Mouse (Mus musculus): ENCODE data around the gene Snupn. TPM values are rescaled to one million over a fixed set of nuclear protein-coding genes. Genes with fewer than 3 reads are reported as not detected.
"Not testable (repeated sequence)": the region's sequence is repeated elsewhere in the genome, so short reads cannot be mapped to it uniquely, and the experiment has no call there.

The Snupn gene
- polyA plus RNA-seq, 1 experiment: 16.1 TPM

DNA sequence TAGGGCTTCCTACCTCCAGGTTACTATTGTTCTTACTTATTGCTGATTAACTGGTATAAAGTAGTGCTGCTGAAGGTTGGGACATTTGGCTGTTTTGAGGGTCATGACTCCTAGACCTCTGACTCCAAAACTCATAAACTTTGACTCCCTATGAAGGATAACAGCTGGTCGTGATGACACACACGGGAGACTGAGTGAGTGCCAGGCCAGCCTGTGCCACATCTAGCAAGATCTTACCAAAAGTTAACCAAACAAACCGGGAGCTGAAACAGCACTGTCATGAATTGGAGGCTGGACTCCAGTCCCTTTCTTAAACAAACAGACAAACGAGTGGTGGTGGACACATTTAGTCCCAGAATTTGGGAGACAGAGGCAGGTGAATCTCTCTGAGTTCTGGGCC, 21.2 kb upstream of the Snupn start:
- DNase-seq (ENCODE audit: extremely low spot score in 1 of 2, low spot score in 1 of 2): no peak

DNA sequence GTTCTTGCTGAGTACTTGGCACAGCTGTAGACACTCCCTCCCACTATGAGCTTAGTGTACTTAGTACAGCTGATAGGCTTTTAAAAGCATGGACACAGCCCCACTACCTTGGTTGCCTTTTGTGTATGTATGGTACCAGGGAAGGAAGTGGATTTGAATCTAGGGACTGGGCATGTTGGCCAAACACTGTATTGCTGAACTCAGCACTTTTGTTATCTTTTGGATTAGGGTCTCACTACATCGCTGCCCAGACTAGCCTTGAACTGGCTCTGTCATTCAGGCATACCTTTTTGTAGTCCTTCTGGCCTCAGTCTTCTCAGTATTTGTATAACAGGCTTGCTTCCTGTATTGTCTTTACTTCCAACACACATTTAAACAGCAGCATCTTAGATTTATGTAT, 20.1 kb upstream of the Snupn start:
- DNase-seq (ENCODE audit: extremely low spot score in 1 of 2, low spot score in 1 of 2): no peak

DNA sequence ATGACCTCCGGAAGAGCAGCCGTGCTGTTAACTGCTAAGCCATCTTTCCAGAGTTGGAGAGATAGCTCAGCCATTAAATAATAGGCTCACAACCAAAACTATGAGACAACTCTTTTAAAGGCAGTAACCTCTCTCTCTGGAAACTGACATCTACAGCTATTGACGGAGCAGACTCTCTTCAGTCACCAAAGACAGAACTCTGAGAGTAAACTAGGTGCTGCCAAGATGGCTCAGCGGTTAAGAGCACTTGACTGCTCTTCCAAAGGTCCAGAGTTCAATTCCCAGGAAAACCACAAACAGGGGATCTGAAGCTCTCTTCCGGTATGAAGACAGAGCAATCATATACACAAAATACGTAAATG, 13.8 kb upstream of the Snupn start:
- DNase-seq (ENCODE audit: extremely low spot score in 1 of 2, low spot score in 1 of 2): no peak

DNA sequence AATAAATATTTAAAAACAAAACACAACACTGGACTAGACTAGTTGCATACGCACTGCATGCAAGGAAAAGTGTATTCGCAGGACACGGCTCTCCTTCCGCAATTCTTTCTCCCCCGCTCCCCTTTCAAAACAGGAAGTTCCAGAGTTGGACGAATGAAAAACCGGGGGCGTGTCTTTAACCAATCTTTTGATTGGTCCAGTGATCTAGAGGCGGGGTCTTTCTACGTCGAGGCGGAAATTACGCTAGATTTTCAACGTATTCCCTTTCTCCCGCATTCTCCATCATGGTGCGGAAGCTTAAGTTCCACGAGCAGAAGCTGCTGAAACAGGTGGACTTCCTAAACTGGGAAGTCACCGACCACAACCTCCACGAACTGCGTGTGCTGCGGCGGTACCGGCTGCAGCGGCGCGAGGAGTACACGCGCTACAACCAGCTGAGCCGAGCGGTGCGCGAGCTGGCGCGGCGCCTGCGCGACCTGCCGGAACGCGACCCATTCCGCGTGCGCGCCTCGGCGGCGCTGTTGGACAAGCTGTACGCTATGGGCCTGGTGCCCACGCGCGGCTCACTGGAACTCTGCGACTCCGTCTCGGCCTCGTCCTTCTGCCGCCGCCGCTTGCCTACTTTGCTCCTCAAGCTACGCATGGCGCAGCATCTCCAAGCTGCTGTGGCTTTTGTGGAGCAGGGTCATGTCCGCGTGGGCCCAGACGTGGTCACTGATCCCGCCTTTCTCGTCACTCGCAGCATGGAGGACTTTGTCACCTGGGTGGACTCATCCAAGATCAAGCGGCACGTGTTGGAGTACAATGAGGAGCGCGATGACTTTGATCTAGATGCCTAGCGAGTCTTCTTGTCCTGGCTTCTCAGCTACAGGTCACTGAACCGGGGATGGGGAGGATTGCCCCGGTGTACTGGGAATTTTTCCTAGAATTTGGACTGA, 13.2 kb upstream of the Snupn start, which contains the start of gene Imp3:
Gene Imp3 (plus strand): TSS at position 253 of the 938 bp plus-strand sequence.
- peak; percentile 89 to 98 for DNase-seq (ENCODE audit: extremely low spot score in 1 of 2, low spot score in 1 of 2)

DNA sequence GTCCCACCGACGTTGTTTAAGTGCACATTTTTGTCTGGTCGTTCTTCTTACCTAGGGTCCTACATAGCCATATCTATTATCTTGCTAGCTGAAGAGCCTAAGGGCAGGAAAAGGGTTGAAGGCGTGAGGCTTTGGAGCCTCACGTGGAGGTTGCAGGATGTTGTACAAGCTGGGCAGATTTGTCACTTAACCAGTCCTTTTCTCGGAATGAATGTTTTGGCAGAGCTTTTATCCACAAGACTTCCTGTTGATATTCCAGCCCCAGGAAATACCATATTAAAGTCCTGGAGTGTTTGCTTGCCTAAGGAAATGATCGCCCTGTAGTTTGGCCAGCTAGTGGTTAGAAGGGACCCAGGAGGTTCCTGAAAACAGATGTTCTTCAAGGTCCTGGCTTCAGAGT, 12.3 kb upstream of the Snupn start:
- DNase-seq (ENCODE audit: extremely low spot score in 1 of 2, low spot score in 1 of 2): no peak

DNA sequence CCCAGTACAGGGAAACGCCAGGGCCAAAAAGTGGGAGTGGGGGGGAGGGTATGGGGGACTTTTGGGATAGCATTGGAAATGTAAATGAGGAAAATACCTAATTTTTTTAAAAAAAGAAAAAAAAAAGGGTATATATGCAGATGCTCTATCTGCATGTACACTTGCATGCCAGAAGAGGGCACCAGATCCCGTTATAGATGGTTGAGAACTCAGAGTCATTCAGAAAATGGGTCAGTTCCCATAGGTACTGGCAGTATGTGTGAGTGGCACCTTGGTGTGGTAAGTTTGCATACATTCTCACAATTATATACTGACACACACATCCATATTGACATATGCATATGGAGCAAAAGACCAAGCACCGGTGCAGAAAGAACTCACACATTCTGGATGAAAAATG, 3.2 kb upstream of the Snupn start:
- DNase-seq (ENCODE audit: extremely low spot score in 1 of 2, low spot score in 1 of 2): peak in 1 of 2 experiments; percentile 77

DNA sequence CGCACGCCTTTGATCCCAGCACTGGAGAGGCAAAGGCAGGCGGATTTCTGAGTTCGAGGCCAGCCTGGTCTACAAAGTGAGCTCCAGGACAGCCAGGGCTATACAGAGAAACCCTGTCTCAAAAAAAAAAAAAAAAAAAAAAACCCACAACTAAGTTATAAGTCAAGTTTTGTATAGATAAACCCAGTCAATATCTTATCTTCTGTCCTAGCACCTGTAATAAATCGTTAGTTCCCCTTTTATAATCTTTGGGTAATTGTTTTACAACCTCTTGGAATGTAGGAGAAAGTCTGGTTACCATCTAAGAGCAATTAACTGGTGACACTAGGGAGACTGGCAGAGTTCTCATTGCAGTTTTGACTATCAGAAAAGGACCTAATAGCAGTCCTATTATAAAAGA, 2.0 kb upstream of the Snupn start:
- DNase-seq (ENCODE audit: extremely low spot score in 1 of 2, low spot score in 1 of 2): not testable (repeated sequence)

DNA sequence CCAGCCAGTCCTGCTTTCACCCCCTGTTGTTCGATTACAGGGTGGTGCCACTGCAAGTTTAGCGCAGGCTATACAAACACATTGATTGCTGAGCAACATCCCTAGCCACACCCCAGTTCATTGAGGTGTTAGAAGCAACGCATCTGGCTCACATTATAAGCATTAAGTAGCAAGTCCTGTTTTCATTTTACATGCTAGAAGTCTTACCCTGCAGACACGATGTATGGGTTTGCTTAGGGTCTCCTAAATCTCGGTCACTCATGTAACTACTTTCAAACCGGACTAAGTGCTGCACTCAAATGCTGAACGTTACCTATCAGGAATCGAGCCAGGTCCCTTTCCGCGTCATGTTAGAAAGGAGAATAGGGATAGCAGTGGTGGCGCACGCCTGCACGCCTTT, 911 bp upstream of the Snupn start:
- DNase-seq (ENCODE audit: extremely low spot score in 1 of 2, low spot score in 1 of 2): no peak

DNA sequence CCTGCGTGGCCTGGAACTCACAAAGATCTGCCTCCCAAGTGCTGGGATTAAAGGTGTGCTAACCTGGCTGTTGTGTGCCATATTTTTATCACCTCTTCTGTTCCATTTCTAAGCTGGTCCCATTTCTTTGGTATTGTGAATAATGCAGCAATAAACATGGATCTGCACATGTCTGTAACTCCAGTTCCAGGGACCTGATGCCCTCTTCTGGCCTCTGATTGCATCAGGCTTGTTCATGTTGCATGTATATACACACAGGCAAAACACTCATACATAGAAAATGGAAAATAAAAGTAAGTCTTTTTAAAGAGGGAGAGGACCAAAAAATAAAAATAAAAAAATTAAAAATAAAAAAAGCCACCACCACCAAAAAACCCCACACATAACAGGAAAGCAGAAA, 2.9 kb downstream of the Snupn start:
- no peak for DNase-seq (ENCODE audit: extremely low spot score in 1 of 2, low spot score in 1 of 2)

DNA sequence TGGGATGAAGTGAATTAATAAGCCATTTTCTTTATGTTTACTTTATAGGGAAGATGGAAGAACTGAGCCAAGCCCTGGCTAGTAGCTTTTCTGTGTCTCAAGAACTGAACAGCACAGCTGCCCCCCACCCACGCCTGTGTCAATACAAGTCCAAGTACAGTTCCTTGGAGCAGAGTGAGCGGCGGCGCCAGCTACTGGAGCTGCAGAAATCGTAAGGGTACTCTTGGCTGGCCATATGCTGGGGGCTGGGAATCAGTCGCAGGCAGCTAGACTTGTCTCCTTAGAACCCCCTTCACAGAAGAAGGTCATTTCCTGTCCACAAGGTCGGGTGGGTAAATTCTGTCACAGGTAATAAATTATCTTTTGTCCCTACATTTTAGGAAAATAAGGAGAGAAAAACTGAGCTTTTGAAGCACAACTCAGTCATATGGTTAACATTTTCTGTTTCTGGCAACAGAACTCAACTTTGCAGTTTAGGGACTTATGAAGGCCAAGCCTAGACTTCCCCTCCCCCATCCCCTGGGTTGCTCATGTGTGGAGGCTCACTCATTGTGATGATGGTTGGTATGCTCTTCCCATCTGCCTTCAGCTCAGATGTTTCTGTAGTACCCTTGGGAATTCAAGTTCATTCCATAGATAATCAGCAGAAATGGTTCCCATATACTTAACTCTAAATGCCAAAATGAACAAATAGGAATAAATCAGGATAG, 6.4 kb downstream of the Snupn start:
- no peak for DNase-seq (ENCODE audit: extremely low spot score in 1 of 2, low spot score in 1 of 2)

DNA sequence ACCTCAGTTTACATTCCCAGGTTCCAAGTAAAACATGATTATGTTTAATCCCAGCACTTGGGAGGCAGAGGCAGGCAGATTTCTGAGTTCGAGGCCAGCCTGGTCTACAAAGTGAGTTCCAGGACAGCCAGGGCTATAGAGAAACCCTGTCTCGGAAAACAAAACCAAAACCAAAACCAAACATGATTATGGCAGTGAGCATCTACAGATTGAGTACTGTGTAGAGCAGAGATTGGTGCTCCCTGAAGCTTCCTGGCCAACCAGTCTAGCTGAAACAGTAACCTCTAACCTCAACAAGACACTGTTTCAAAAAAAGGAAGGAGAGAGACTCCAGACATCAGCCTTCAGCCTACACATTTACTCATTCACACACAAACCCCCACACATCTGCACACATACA, 8.0 kb downstream of the Snupn start:
- no peak for DNase-seq (ENCODE audit: extremely low spot score in 1 of 2, low spot score in 1 of 2)

DNA sequence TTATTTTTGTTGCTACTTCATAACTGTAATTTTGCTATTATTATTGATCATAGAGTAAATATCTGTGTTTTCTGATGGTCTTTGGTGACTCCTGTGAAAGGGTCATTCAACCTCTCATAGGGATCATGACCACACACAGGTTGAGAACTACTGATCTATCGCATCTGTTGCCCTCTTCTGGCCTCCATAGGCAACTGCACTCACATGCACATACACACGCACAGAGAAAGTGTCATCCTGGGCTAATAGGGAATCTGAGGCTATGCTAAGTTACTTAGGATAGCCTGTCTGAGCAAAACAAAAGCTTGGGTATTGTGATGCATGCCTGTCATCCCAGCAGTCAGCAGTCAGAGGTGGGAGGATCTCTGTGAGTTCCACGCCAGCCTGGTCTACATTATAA, 10.9 kb downstream of the Snupn start:
- no peak for DNase-seq (ENCODE audit: extremely low spot score in 1 of 2, low spot score in 1 of 2)

DNA sequence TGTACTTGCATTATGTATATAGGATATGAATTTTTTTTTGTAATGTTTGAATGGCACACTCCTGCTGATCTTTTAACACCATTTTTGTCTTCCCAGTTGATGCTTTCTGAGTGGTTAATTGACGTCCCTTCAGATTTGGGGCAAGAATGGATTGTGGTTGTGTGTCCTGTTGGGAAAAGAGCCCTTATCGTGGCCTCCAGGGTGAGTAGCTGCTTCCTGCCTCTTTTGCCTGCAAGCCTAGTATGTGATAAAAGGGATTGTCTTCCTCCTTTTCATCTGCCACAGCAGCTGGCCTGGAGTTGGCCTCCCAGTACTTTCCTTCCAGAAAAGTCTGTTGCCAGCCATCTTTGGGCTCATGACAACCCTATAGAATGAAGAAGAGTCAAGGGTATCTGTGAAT, 19.5 kb downstream of the Snupn start:
- DNase-seq (ENCODE audit: extremely low spot score in 1 of 2, low spot score in 1 of 2): no peak

DNA sequence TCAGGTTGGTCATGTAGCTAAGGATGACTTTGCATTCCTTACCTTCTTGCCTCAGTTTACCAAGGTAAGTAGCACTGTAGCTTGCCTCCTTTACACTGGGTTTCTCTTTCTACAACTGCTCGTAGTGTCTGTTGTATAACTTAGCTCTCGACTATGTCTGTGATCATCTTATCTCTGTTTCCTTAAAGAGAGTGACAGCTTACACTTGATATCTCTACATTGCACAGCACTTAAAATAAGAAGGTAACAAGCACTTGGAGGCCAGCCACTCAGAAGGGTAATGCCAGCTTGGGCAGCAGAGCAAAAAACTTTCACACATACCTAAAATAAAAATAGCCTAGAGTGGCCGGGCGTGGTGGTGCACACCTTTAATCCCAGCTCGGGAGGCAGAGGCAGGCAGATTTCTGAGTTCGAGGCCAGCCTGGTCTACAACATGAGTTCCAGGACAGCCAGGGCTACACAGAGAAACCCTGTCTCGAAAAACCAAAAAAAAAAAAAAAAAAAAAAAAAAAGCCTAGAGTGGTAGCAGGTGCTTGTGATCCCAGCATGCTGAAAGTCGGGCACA, 23.4 kb downstream of the Snupn start:
- DNase-seq (ENCODE audit: extremely low spot score in 1 of 2, low spot score in 1 of 2): no peak

DNA sequence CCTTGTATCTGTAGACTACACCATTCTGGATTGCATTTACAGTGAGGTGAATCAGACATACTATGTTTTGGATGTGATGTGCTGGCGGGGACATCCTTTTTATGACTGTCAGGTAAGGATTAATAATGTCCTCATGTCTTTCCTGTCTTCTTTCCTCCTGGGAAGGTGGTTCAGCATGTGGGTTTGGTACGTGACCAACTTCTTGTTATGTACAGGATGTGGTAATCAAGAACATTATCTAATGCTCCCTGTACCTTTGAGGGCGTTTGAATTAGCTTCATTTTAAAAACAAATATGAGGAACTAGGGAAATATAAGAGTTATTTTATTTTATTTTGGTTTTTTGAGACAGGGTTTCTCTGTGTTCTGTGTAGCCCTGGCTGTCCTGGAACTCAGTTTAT, 24.5 kb downstream of the Snupn start:
- no peak for DNase-seq (ENCODE audit: extremely low spot score in 1 of 2, low spot score in 1 of 2)

DNA sequence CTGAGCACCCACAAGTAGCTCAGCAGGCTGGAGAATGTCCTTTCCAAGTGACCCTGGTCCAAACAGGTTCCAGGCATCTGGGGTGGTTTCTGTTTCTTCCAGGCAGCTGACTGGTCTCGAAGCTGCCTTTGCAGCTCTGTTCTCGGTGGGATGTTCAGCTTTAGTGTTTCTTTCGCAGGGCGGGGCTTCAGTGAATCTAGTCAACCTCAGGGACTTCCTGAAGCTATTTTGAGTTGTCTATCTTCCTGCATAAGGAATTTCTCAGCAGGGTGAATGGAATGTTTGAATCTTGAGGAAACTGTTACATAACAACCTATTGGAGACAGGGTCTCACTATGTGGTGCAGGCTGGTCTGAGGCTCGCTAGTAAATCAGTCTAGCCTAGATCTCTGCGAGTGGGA, 29.5 kb downstream of the Snupn start:
- no peak for DNase-seq (ENCODE audit: extremely low spot score in 1 of 2, low spot score in 1 of 2)

DNA sequence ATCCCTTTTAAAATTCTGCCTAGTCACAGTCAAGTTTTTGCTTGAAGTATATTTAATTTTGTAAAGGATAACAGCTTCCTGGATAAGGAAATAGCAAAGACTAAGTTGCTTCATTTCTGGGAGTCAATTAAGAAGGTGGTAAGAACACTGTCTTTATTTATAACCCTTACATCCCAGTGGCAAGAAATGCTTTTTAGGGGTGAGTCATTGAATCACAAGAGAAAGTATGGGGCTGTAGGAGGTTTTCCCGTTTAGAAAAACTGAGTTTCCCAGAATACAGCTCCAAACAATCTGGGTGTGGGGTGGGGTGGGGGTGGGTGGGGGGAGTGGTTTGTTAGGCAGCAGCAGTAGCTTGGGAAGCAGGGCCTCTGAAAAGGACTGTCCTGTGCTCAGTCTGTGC, 30.8 kb downstream of the Snupn start:
- peak in 1 of 2 experiments; percentile 63 for DNase-seq (ENCODE audit: extremely low spot score in 1 of 2, low spot score in 1 of 2)

DNA sequence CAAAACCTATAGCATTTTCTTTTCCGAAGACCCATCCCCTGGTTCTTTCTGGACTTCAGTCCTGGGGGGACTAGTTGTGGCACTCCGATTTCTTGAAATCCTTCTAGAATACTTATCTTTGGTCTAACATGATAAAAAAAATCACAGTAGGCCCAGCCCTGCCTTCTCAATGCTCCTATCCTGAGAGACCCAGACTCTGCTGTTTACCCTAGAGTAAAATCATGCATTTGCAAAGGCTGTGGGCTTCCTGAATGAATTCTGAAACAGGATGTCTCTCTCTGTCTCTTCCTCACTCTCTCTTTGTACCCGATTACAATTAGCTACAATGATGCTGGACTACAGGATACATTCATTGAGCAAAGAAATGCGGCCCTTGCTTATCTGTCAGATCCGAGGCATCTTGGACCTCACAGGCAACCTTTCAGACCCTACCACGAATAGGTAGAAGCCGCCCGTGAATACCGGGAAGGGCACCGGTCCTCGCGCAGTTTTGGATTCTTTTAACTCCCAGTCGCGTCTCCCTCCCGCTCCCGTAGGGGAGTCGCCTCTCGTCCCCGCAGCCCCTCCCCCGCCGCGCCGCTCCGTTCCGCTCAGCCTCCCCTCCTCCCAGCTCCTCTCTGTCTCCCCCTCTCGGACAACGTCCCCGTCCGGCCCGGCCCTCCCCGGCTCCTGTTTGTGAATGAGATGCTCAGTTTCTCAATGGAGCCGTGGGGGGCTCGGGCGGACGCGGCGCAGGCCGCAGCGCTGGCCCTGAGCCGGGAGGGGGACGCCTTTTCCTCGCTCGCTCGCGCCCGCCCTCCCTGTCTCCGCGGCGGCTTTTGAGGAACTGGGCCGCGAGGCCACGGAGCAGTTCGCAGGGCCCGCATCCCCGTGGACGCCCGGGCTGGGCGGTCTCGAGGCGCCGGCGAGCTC, 43.9 kb downstream of the Snupn start, which contains the start of gene Ptpn9:
Gene Ptpn9 (plus strand): TSS at position 638 of the 912 bp plus-strand sequence.
- DNase-seq (ENCODE audit: extremely low spot score in 1 of 2, low spot score in 1 of 2): peak; percentile 59 to 90

DNA sequence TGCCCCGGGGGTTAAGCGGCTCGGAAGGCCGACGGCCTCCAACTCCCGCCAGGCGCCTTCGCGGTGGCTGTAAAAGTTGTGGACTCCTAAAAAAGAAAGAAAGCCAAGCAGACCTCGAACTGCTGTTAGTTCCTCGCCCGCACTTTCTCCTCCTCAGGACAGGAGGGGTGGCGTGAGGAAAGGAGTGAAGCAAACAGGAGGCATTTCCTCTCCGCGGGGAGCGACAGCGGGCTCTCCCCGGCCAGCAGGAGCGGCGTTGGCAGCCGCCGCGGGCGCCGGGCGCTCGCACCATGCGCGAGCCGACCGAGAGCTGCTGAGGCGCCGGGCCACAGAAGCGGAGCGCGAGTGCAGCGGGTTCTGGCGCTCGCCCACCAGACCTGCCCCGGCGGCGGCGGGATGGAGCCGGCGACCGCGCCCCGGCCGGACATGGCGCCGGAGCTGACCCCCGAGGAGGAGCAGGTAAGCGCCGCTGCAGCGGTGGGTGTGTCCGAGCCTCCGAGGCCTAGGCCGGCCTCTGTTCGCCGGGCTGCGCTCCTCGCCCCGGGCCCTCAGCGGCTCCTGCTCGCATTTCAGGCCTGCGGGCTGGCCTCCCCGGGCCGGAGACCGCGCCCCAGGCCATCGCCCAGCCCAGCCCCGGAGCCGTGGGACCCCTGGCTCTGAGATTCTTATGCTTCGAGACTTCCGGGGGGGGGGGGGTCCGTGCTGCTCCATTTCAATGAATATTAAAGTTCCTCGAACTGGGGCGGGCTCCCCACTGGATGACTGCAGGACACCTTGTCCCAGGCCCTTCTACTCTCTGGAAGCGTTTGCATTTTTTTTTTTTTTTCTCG, 44.7 kb downstream of the Snupn start:
- peak in 1 of 2 experiments; percentile 37 for DNase-seq (ENCODE audit: extremely low spot score in 1 of 2, low spot score in 1 of 2)

DNA sequence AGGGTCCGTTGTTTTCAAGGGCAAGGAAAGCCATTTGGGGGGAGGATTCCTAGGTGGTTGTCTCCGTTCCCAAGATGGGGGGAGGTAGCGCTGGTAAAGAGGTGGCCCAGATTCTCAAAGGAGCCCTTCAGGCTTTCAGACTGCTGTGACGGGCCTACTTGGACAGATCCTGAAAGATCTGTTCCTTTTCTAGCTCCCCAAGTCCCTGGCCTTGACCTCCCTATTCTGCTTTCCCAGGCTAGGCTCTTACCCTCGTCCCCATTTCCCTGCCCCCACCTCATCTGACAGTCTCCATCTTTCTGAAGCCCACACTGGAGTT, 45.3 kb downstream of the Snupn start:
- DNase-seq (ENCODE audit: extremely low spot score in 1 of 2, low spot score in 1 of 2): peak in 1 of 2 experiments; percentile 40

Measured in frontal cortex, adult 2 months (tissue).